Mouse (Mus musculus) MEL (cell line): ENCODE measurements around the gene Ap3m1.
A peak's percentile ranks its signal among the peaks of the same experiment; 100 is the strongest.

Experiments
- CHD1 ChIP-seq: IDR thresholded peaks from 2 replicates; pipeline ENCODE4 v1.6.1; 2012; ENCODE audit warnings: low read depth, mild to moderate bottlenecking, inconsistent platforms, low read length, improper control_type of control experiment
- CTCF ChIP-seq, 3 experiments: IDR thresholded peaks in 2 of 3; conservative IDR thresholded peaks in 1 of 3; 2 replicates each; pipeline ENCODE4 v1.5.1; 2011 to 2012; ENCODE audit warnings: low read length in 3 of 3, low read depth in 2 of 3, mild to moderate bottlenecking in 2 of 3, improper control_type of control experiment in 1 of 3, inconsistent platforms in 1 of 3, mixed read lengths in 1 of 3, moderate library complexity in 1 of 3; ENCODE audit not compliant: control insufficient read depth in 1 of 3, insufficient read depth in 1 of 3, poor library complexity in 1 of 3, severe bottlenecking in 1 of 3
- ELF1 ChIP-seq: IDR thresholded peaks from 2 replicates; pipeline ENCODE4 v1.6.1; 2014; ENCODE audit warnings: low read depth, mild to moderate bottlenecking, inconsistent platforms, low read length, improper control_type of control experiment, moderate library complexity
- MAX ChIP-seq: IDR thresholded peaks from 2 replicates; pipeline ENCODE4 v1.6.1; 2011; ENCODE audit warnings: low read length, improper control_type of control experiment
- POLR2A ChIP-seq, 2 experiments: IDR thresholded peaks; 2 replicates each; pipeline ENCODE4 v1.6.1; 2011 to 2012; ENCODE audit warnings: low read length in 2 of 2, mild to moderate bottlenecking in 2 of 2, control low read depth in 1 of 2, improper control_type of control experiment in 1 of 2, low read depth in 1 of 2, moderate library complexity in 1 of 2; ENCODE audit not compliant: control insufficient read depth in 1 of 2, insufficient read depth in 1 of 2, poor library complexity in 1 of 2
- POLR2AphosphoS2 ChIP-seq: IDR thresholded peaks from 2 replicates; pipeline ENCODE4 v1.6.1; 2011; ENCODE audit warnings: low read length, improper control_type of control experiment
- USF1 ChIP-seq: IDR thresholded peaks from 2 replicates; pipeline ENCODE4 v1.6.1; 2014; ENCODE audit warnings: low read depth, mild to moderate bottlenecking, inconsistent platforms, low read length, improper control_type of control experiment, moderate library complexity
- USF2 ChIP-seq, 2 experiments: IDR thresholded peaks; 2 replicates each; pipeline ENCODE4 v1.6.1; 2011 to 2012; ENCODE audit warnings: improper control_type of control experiment in 2 of 2, low read length in 2 of 2, borderline replicate concordance in 1 of 2, inconsistent platforms in 1 of 2, low read depth in 1 of 2, mild to moderate bottlenecking in 1 of 2; ENCODE audit not compliant: insufficient read depth in 1 of 2
- ZC3H11A ChIP-seq: IDR thresholded peaks from 2 replicates; pipeline ENCODE4 v1.6.1; 2012; ENCODE audit warnings: low read depth, mild to moderate bottlenecking, inconsistent platforms, low read length, improper control_type of control experiment
- ZKSCAN1 ChIP-seq: IDR thresholded peaks from 2 replicates; pipeline ENCODE4 v1.6.1; 2012; ENCODE audit warnings: low read depth, mild to moderate bottlenecking, inconsistent platforms, low read length, improper control_type of control experiment, moderate library complexity

- no peak for TF ChIP-seq CHD1
- peak; percentile 55 to 64 (median 64) for TF ChIP-seq CTCF (IDR thresholded peaks at IDR 0.05 in 2 of 3, conservative IDR thresholded peaks at IDR 0.05 in 1 of 3; ENCODE audit: control insufficient read depth in 1 of 3, insufficient read depth in 1 of 3, low read depth in 2 of 3, low read length in 3 of 3, poor library complexity in 1 of 3, severe bottlenecking in 1 of 3)
- no peak for TF ChIP-seq POLR2A (IDR thresholded peaks at IDR 0.05; ENCODE audit: control insufficient read depth in 1 of 2, insufficient read depth in 1 of 2, low read depth in 1 of 2, low read length in 2 of 2, poor library complexity in 1 of 2)
- no peak for TF ChIP-seq USF2 (IDR thresholded peaks at IDR 0.05; ENCODE audit: borderline replicate concordance in 1 of 2, insufficient read depth in 1 of 2, low read depth in 1 of 2, low read length in 2 of 2)
- no peak for TF ChIP-seq ZC3H11A
- no peak for TF ChIP-seq ELF1
- no peak for TF ChIP-seq MAX
- no peak for TF ChIP-seq USF1
- no peak for TF ChIP-seq ZKSCAN1
- no peak for TF ChIP-seq POLR2AphosphoS2
These were observed 3.4 kb downstream of the Ap3m1 start for GRCm38 (mm10) chr14:21048879-21049278.
